Mouse (Mus musculus) forebrain, embryonic 14.5 days (tissue): Measurements from ENCODE around the gene Tprkb. TPM values are rescaled to one million over a fixed set of nuclear protein-coding genes. Genes with fewer than 3 reads are reported as not detected.
"Not testable (repeated sequence)": the region's sequence is repeated elsewhere in the genome, so short reads cannot be mapped to it uniquely, and the experiment has no call there.

Experiments used
- ATAC-seq: fragments of 200-750 bp; cut with Nextera tagmentation; 2 replicates; pipeline ENCODE4 v1.8.0; 2017; ENCODE audit warnings: mild to moderate bottlenecking, moderate library complexity
- DNase-seq: peaks from one replicate; pipeline ENCODE4 v3.0.0-alpha.2; 2015; ENCODE audit warnings: low spot score
- H3K27ac ChIP-seq: fragments of 300-500 bp; sonication (generic); 2 replicates; pipeline ENCODE4 v1.5.1; 2014; ENCODE audit warnings: low read depth, mild to moderate bottlenecking, control low read depth, low read length, moderate library complexity
- H3K27me3 ChIP-seq: fragments of 300-500 bp; sonication (generic); replicated peaks from 2 replicates; pipeline ENCODE4 v1.6.1; 2014; ENCODE audit warnings: low read length, control low read depth, mixed read lengths; ENCODE audit not compliant: control insufficient read depth, insufficient read depth
- H3K36me3 ChIP-seq: fragments of 300-500 bp; sonication (generic); 2 replicates; pipeline ENCODE4 v1.6.1; 2014; ENCODE audit warnings: low read length, control low read depth; ENCODE audit not compliant: control insufficient read depth, insufficient read depth
- H3K4me1 ChIP-seq: fragments of 300-500 bp; sonication (generic); 2 replicates; pipeline ENCODE4 v1.6.1; 2014; ENCODE audit warnings: antibody characterized with exemption, low read length, control low read depth; ENCODE audit not compliant: control insufficient read depth, insufficient read depth
- H3K4me2 ChIP-seq: fragments of 300-500 bp; sonication (generic); 2 replicates; pipeline ENCODE4 v1.6.1; 2014; ENCODE audit warnings: mild to moderate bottlenecking, control low read depth, low read length
- H3K4me3 ChIP-seq: fragments of 300-500 bp; sonication (generic); 2 replicates; pipeline ENCODE4 v1.5.1; 2014; ENCODE audit warnings: low read depth, low read length, control low read depth
- H3K9ac ChIP-seq: fragments of 300-500 bp; sonication (generic); 2 replicates; pipeline ENCODE4 v1.6.1; 2014; ENCODE audit warnings: mild to moderate bottlenecking, low read length, control low read depth, moderate library complexity
- H3K9me3 ChIP-seq: fragments of 300-500 bp; sonication (generic); replicated peaks from 2 replicates; pipeline ENCODE4 v1.6.1; 2016; ENCODE audit warnings: low read length, control low read depth, mixed read lengths; ENCODE audit not compliant: control insufficient read depth
- WGBS: fragments of 180-500 bp; shearing (Covaris S2); extraction: QIAGEN DNeasy Blood & Tissue Kit; methylation state at CpG from one replicate; pipeline ENCODE4 v1.1.7; 2014; 5-methylcytosine and 5-hydroxymethylcytosine counted together
- polyA plus RNA-seq: library from polyadenylated mRNA; unstranded; fragments of >200 nt; fragmentation: Nextera tagmentation; extraction: Ambion mirVana; gene quantifications from 2 replicates; pipeline ENCODE4 v1.2.1, GENCODE M21; 2014

The Tprkb gene
- polyA plus RNA-seq, 1 experiment from 2014 or later, result 34.6 TPM

GRCm38 (mm10) chr6:85957581-85957980 is 45.9 kb downstream of the Tprkb start:
- ATAC-seq, result no peak
- WGBS, result 88% methylated on average over 3 of the region's 3 CpGs

GRCm38 (mm10) chr6:85961101-85962091 is 49.7 kb downstream of the Tprkb start, which contains the start of gene Dusp11:
Gene Dusp11, minus strand, starts transcription at chr6:85961667.
- H3K4me2 ChIP-seq, result peak within 1 kb of the TSS; percentile 70
- peaks cover 6% of the 10 kb centered on the region for H3K4me1 ChIP-seq
- peaks cover 22% of the 10 kb centered on the region for H3K36me3 ChIP-seq
- peak within 1 kb of the TSS; percentile 88 for H3K27ac ChIP-seq
- peak within 1 kb of the TSS; percentile 84 for H3K4me3 ChIP-seq
- H3K9me3 ChIP-seq, result no peaks in the 10 kb centered on the region
- WGBS, result under 1% methylated on average over 70 of the region's 70 CpGs
- DNase-seq (peak; percentile 97), ATAC-seq (peak; percentile 99)
- H3K9ac ChIP-seq, result peak within 1 kb of the TSS; percentile 90
- H3K27me3 ChIP-seq, result no peaks in the 10 kb centered on the region

More at GRCm38 (mm10) chr6:85957581-85957980, 45.9 kb downstream of the Tprkb start:
- no peak overlapping the region for H3K4me2 ChIP-seq
- no peak overlapping the region for H3K4me3 ChIP-seq
- no peak overlapping the region for H3K9ac ChIP-seq
- peaks cover 55% of the 10 kb centered on the region for H3K36me3 ChIP-seq
- no peak overlapping the region for H3K27ac ChIP-seq
- H3K27me3 ChIP-seq, result no peaks in the 10 kb centered on the region
- peaks cover 6% of the 10 kb centered on the region for H3K4me1 ChIP-seq
- no peaks in the 10 kb centered on the region for H3K9me3 ChIP-seq
- no peak for DNase-seq

GRCm38 (mm10) chr6:85966081-85966480 is 54.4 kb downstream of the Tprkb start:
- WGBS, result 31% methylated on average over 4 of the region's 6 CpGs
- not testable (repeated sequence) for H3K27ac ChIP-seq, H3K27me3 ChIP-seq, H3K9me3 ChIP-seq, H3K9ac ChIP-seq, ATAC-seq, H3K4me1 ChIP-seq, H3K36me3 ChIP-seq, H3K4me2 ChIP-seq, H3K4me3 ChIP-seq
- peak; percentile 27 for DNase-seq

- no peaks in the 10 kb centered on the region for H3K36me3 ChIP-seq
- H3K4me1 ChIP-seq, result no peaks in the 10 kb centered on the region
- DNase-seq (no peak), ATAC-seq (no peak)
- no peak overlapping the region for H3K4me2 ChIP-seq
- no peak overlapping the region for H3K9ac ChIP-seq
- 86% methylated on average over 4 of the region's 4 CpGs for WGBS
- H3K27me3 ChIP-seq, result no peaks in the 10 kb centered on the region
- H3K27ac ChIP-seq, result no peak overlapping the region
- no peak overlapping the region for H3K4me3 ChIP-seq
- H3K9me3 ChIP-seq, result no peaks in the 10 kb centered on the region
Observed at GRCm38 (mm10) chr6:85966686-85967085, 55.0 kb downstream of the Tprkb start.

GRCm38 (mm10) chr6:85969889-85970288 is 58.2 kb downstream of the Tprkb start:
- Histone ChIP-seq H3K4me2 (no peak overlapping the region), H3K27me3 (no peaks in the 10 kb centered on the region), H3K4me3 (no peak overlapping the region), H3K36me3 (no peaks in the 10 kb centered on the region), H3K9me3 (no peaks in the 10 kb centered on the region), H3K27ac (no peak overlapping the region), H3K9ac (no peak overlapping the region), H3K4me1 (no peaks in the 10 kb centered on the region)
- ATAC-seq (no peak), DNase-seq (no peak)
- WGBS, result 67% methylated on average over 2 of the region's 2 CpGs

- H3K27me3 ChIP-seq, result no peaks in the 10 kb centered on the region
- no peak overlapping the region for H3K9ac ChIP-seq
- H3K4me3 ChIP-seq, result no peak overlapping the region
- H3K4me1 ChIP-seq, result no peaks in the 10 kb centered on the region
- no peaks in the 10 kb centered on the region for H3K9me3 ChIP-seq
- ATAC-seq (no peak), DNase-seq (no peak)
- H3K27ac ChIP-seq, result no peak overlapping the region
- 72% methylated on average over 3 of the region's 3 CpGs for WGBS
- H3K36me3 ChIP-seq, result no peaks in the 10 kb centered on the region
- H3K4me2 ChIP-seq, result no peak overlapping the region
Observed at GRCm38 (mm10) chr6:85972699-85973098, 61.0 kb downstream of the Tprkb start.

- no peaks in the 10 kb centered on the region for H3K27me3 ChIP-seq
- H3K4me1 ChIP-seq, result no peaks in the 10 kb centered on the region
- H3K9ac ChIP-seq, result no peak overlapping the region
- DNase-seq (no peak), ATAC-seq (no peak)
- H3K4me2 ChIP-seq, result no peak overlapping the region
- no peak overlapping the region for H3K27ac ChIP-seq
- 86% methylated on average over 3 of the region's 3 CpGs for WGBS
- H3K9me3 ChIP-seq, result no peaks in the 10 kb centered on the region
- no peaks in the 10 kb centered on the region for H3K36me3 ChIP-seq
- H3K4me3 ChIP-seq, result no peak overlapping the region
Observed at GRCm38 (mm10) chr6:85973336-85973735, 61.7 kb downstream of the Tprkb start.

- DNase-seq, result no peak
- no peaks in the 10 kb centered on the region for H3K4me1 ChIP-seq
- no peaks in the 10 kb centered on the region for H3K27me3 ChIP-seq
- ATAC-seq, result no peak
- H3K9me3 ChIP-seq, result no peaks in the 10 kb centered on the region
- WGBS, result 70% methylated on average over 10 of the region's 10 CpGs
- no peak overlapping the region for H3K27ac ChIP-seq
- no peak overlapping the region for H3K9ac ChIP-seq
- no peak overlapping the region for H3K4me2 ChIP-seq
- no peaks in the 10 kb centered on the region for H3K36me3 ChIP-seq
- H3K4me3 ChIP-seq, result no peak overlapping the region
Observed at GRCm38 (mm10) chr6:85974941-85975617, 63.4 kb downstream of the Tprkb start.
